Mouse (Mus musculus) thymus, postnatal 10 days (tissue): ENCODE measurements at regions not wholly inside any gene's neighbourhood (a gene's known extent, or its start where the extent isn't known, plus 50 kb on each side); places are given as distances from the start of the nearest gene placed in this dataset.

Source experiments
- DNase-seq, 2 experiments: peaks; one replicate each; pipeline ENCODE4 v3.0.0; 2021; ENCODE audit warnings: low spot score in 2 of 2

DNA sequence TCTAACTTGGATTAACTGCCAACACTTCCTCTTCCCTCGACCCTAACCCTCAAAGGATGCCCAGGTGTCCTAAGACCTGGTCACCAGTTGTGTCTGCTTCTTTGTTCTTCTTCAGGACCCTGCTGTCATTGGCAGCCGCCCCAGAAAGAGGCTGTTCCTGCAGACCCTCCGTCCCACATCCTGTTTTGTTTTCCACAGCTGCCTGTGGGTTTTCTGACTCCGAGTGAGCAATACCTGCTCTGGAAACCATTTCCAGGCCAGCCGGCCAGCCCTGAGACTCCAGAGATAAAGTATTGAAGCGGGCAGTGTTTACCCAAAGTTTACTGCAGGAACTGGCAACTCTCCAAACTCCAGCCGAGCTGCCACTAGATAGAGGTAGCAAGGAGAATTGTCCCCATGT is 337.2 kb upstream of the Noct start:
- peak; percentile 75 to 78 for DNase-seq

DNA sequence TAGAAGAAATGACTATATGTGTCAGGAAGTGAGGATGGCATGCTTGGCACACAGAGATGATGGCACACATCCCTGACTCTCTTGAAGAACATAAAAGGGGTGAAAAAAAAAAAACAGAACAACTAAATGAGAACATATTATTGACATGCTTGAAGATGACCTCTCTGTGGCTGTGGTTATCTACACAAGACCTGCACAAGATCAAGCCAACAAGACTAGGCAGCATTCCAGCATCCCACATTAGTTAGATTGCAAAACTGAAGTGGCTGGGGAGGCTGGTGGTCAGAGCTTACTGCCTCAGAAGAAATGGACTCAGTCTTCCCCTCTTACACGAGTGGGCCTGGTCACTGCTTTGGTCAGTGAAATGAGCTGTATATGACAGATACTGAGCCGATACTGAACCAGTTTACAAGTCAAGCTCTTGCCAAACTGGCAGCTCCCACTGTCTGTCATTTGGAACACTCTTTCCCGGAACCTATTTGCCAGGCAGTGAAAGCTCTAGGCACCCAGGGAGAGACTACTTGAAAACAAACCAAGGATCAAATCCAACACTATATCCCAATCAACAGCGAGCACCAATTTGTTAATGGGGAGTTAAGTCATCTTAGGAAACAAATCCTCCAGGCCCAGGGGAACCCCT is 335.6 kb upstream of the Noct start:
- DNase-seq = no peak

DNA sequence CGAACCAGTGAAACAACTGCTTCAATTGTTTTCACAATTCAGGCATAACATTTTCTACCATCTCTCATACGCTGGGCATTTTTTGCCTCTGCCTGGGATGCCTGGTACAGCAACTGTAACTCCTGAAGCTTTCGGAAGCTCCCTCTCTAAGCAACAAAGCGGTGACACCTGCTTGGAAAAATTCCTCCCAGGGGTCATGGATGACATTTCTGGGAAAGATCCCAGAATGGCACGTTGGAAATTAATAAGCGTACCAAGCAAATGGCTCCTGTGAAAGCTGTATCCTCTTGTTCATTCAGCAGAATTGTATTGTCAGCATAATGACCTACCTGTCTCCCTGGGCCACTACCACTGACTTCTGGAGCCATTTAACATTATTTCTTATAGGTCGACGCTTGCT is 333.7 kb upstream of the Noct start:
- no peak for DNase-seq

DNA sequence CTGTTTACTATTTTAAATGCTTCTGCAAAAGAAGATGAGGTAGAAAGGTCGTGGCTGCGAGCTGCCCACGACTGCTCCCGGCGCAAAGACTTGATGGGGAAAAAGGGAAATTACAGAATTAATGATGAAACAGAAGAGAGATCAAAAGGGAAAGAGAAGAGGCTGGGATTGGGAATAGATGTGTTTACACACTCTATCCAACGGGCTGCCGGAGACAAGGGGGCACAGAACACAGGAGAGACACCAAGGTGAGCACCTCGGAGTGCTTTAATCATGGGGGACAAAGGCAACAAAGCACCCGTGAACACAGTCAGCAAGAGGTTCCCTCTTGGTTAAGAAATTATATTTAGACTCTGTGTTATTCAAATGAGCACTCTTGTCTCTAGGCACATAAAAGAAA is 326.1 kb upstream of the Noct start:
- no peak for DNase-seq

DNA sequence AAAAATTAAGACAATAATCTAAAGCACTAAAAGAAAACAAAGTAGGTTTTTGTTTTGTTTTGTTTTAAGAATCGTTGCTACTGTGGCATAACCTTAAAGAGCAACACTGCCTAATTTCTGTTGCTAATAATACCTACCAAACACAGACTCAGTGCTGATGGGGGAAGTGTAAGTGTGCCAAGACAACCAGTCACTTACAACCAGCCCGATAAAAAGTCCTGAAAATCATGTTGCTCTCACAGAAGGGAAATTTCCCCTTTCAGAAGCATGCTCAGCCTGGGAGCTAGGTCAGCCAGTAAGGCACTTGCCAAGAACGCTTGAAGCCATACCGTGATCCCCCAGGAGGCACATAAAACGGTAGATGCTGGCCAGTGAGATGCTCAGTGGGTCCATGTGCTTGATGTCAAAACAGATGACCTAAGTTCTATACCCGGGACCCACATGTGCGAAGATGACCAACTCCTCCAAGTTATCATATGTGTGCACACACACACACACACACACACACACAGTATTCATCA is 324.4 kb upstream of the Noct start:
- DNase-seq = no peak

DNA sequence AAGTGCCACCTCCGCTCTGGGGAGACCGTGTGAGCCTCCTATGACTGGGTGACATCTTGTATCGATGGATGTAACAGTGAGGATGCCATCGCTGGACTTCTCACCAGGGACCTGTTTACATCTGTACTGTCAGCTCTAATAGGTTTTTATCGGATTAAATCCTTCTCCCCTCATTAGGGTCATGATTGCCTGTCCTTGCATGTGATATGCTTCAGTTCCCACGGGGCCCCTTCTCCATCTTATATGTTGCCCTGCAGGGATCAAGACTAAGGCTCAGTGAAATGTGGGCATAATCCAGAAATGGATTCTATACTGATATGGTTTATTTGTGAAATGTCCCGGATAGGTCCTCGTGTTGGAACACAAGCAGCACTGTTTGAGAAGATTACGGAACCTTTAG is 323.7 kb upstream of the Noct start:
- no peak for DNase-seq

DNA sequence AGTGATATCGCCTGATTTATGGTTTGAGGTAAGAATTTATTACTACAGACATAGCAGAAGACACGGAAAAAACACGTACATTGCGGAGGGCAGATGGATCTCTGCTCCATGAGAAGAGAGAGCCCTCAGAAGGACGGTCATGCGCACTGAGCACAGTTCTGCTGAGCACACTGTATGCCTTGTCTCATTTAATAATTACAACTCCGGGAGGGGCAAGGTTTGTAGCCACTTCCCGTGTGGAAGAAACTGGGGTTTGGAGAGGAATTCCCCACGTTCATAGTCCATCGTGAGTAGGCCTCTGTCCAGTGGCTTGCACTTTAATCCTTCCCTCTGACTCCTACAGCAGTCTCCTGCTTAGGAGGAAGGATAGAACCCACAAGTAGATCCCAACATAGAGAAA is 322.9 kb upstream of the Noct start:
- DNase-seq = no peak

DNA sequence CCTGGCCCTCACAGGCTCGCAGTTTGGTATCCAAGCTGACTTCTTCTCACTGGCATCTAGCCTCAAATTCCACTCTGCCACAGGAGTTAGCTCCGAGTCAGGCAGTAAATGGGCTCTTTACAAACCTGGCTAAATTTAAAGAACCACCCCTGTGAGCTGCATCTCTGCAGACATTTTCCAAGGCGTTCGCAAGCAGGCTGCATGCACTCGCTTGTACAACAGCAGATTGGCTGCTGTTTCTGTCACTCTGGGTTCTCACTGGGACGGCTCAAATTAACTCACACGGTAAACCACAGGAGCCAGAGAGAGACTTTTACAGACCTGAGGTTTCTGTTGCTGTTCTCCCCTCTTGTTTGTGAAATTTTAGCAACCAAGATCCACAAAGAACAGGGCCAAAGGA is 321.3 kb upstream of the Noct start:
- DNase-seq = peak; percentile 62 to 64

DNA sequence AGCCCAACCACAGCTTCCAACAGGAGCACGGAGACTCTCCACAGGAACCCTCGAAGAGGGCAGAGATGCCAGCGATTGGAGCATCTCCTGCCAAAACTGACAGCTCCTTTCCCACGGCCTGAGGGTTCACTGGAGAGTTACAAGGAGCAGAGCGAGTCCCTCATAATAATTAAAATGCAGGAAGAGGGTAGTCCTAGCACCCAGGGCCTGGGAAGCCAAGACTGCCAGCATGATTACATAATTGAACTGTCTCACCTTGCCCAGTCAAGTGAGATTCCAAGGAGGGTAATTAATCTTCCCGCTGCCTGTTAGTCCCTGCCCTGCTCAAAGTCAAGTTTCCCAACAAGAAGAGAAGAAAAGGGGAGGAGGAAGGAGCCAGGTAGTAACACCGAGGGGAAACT is 319.5 kb upstream of the Noct start:
- peak in 1 of 2 experiments; percentile 13 for DNase-seq

DNA sequence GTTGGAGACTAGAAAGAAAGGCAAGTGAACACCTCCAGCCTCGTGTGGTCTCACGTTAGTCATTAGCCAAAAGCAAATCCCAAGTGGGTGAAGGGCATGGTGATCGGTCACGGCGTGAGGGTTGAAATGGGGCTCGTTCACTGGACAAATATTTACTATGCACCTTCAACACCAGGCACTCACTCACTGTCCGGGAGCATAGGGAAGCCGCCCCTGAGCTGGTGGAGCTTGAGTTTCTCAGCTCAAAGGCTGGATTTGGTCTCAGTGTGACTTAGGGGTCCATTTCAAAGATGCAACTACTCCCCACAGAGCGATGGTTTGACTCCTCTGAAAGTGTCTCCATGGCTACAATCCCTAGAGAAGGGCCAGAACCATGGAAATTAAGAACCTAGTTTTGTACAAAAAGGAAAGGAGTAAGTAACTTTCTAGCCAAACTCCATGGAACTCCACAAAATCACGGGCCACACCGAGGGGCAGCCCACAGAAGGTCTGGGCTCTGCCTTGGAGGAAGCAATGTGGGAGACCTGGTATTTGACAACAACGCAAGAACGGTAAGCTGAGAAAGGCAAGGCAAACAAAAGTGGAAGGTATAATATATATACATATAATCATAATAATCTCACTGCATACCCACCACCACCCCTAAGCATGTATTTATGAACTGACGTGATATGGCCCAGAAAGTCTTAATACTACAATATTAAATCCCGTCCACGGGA is 318.8 kb upstream of the Noct start:
- DNase-seq = peak; percentile 23 to 28

DNA sequence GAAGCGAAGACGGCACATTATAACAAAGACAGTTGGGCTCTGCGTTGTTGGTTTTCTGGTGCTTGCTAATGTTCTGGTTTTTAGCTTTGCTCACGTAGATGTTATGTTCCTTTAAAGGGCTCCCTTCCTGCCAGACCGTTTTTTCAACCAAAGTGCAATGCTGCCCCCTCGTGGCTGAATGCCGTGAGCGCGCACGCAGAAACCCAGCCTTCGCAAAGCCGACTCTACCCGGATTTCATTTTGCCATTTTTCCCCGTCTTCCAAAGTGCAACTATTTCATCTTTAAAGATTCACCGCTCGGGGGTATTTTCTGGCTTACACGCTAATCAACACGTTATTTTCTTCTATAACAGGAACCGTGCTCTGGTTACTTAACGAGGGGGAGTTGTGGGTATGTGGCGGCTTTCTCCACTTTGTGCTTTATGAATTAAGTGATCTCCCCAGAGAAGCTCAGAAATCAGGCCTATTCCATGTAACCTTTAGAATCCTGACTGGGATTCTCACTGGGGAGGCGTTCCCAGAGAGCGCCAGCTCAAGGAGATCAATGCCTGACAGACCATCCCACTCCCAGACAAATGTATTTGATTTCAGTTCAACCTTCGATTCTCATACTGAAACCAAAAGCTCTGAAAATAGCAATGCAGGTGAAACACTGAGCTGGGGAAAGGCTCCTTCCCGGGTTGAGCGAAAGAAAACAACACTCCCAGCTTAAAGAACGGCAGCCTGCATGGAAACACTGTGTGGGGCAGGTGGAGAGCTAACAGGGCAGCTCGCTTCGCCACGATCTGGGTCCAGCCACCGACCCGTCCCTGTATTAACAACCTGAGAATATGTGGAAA is 318.0 kb upstream of the Noct start:
- peak; percentile 89 to 97 for DNase-seq

DNA sequence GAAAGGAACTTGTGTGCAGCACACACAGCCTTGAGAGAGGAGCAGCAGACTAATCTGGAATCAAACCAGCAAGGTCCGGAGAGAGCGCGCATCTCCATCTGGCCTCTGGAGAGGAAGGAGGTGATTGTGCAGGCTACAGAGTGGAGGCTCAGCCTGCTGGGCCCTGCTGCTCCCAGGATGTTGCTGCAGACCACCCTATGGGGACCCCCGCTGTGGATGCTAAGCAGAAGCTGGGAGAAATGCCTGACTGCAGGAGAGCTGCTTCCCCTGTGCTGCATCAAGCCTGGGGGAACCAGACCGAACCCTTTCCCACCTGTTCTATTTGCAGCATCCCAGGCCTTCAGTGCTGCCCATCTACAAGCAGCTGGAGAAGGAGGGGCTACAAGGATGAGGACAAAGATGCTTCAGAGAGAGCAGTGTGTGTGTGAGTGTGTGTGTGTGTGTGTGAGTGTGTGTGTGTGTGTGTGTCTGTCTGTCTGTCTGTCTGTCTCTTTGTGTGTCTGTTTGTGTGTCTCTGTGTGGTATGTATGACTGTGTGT is 311.2 kb upstream of the Noct start:
- DNase-seq = no peak

DNA sequence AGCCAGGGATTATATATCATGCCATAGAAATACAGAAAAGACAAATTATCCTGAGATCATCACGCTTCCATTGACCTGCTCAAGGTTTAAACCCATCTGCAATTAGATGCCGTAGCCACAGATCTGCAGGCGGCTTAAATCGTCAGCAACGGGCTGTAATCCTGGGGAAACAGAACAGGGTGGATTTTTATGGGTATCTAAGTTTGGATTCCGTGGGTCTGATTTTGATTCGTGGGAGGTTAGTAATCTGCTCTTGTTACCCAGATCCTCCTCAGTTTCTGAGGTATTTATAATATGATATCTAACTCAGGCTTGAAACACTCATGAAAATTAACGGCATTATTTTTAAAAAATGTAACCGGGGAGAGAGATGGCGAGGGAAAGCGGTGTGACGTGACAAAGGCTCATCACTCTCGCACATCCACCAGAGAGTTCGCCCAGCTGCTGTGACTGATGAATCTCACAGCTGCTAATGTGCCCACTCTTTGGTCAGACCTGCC is 309.3 kb upstream of the Noct start:
- no peak for DNase-seq

DNA sequence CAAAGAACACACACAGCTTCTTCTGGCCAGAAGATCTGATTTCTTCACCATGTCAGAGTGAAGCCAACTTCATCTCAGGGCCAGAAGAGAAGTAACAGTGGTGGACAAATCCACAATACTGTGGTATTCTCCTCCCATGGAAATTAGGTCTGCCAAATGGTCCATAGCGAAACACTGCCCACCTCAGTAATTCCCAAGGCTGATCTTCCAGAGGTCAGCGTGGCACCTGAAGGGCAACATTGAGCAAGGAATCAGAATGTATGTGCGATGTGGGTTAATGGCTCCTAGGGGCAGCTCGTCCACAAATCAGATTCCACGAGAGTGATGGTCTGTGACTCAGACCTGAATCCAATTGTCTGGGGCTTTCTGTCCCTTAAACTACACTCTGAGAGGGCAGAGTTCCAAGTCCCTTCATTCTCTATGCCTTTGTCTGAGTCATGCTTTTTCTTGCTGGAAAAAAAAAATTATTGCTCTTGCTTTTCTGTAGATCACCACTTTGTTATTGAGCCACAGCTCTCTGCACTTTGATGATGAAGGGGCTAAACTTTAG is 307.9 kb upstream of the Noct start:
- no peak for DNase-seq

DNA sequence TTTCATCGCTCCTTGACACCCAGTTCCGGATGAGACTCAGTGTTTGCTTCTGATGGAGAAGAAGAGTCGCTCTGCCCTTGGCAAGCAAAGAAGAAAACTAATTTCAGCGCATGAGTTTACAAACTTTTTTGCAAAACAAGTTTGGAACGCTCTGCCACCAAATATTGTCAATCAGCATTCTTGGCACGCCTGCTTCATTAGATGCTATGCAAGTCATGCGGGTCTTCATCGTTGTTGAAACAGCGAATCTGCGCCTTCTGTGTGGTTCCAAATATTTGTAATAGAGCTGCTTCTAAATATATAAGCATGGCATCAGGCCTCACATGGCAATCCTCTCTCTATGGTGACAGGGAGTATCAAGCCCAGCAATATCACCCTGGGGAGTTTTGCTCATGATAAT is 301.9 kb upstream of the Noct start:
- DNase-seq = no peak

DNA sequence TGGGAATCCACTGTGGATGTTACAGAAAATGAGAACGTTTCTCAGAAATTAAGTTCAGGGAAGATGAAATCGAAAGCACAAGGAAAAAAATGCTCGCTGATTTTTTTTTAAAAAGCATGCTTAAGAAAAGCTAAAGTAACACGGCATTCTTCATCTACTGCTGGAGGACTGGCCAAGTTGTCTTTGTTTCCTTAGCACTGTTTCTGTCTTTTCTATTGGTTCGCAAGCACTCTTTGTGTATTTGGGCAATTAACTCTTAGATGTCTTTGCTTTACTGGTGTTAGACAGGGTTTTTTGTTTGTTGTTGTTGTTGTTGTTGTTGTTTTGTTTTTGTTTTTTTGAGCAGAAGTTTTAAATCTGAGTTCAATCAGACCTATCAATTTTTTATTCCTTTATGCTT is 301.4 kb upstream of the Noct start:
- DNase-seq = no peak

DNA sequence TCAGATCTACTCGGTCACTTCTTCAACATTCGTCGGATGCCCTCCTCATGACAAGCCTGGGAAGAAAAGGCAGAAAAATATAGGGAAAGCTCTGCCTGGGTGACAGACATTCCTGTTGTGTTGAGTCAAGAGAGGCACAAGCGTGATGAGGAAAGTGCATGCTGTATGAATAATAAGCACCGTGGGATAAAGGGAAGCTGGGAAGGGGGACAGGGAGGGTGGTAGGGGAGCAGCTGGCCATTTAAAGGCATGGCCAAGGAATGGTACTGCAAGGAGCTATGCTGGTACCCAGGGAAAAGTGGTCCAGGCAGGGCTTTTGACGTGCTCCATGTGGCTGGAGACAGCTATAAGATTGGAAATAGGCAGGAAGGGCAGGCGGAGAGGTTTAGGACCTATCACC is 300.9 kb upstream of the Noct start:
- no peak for DNase-seq

DNA sequence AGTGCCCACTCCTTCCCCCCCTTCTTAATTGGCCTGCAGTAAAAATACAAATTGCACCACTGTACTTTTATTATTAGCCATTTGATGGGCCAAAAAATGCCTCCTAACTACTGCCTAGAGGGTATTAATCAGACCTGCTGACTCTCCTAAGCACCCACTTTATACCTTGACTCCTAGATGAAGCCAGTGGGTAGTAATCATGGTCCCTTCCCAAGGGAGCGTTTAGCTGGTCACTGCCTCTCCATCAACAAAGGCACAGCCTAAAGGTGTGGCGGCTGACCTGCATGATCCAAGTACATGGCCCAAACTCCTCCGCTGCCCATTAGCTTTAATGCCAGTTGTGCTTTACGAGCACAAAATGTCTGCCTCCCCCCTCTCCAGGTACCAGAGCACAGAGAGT is 296.9 kb upstream of the Noct start:
- no peak for DNase-seq

DNA sequence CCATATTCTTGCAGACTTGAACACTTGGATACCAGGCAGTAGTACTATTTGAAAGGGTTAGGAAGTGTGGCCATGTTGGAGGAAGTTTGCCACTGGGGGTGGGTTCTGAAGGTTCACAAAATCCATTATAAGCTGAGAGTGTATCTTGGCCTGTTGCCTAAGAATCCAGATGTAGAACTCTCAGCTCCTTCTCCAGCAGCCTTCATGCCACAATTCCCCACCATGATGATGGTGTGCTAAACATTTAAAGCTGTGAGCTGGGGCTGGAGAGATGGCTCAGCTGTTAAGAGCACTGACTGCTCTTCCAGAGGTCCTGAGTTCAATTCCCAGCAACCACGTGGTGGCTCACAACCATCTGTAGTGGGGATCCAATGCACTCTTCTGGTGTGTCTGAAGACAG is 295.2 kb upstream of the Noct start:
- DNase-seq = no peak

DNA sequence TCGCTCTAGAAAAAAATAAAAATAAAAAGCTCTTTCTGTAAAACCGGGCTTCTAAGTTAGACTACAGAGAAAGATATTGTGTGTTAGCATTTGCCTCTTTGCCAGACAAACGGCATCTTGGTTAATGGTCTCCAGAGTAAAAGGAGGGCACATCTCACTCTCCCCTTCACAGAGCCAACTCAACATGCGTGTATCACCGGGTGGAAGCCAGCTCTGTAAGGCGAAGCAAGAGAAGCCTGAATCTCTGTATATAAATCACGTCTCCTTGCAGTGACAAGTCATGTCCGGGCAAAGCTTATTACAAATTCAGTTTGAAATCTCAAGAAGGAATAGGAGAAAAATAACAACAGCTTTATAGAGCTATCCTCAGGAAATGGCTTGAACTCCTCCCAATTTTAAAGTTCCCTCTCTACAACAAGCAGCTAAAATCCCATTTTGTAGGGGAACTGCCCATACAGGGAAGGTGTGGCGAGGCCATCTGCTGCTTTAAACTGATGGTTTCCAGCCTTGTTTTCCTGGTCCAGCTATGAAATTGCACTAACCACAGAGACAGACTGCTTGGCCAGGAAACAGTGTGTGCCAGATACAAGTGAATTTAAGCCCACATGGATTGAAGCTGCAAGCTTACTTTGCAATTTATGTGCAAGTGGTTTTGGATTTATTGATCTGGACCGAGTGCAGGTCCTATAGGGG is 291.7 kb upstream of the Noct start:
- no peak for DNase-seq

DNA sequence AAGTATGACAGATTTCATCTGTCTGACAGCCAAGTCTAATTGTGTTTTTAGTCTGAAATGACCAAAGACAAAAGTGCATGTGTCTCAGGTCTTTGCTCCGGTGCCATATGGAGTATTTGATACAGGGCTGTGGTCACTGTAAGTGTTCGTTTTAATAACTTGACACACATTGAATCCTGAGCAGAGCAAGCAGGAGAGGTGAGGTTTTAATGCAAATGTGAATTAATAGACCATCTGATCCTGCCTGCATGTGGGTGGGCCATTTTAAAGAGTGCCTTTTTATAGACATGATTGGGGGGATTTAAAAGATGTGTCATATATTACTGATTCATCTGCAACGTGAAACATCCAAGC is 291.2 kb upstream of the Noct start:
- no peak for DNase-seq
